Mouse (Mus musculus) mouse embryonic stem cell (cell line): ENCODE measurements at regions not wholly inside any gene's neighbourhood (a gene's known extent, or its start where the extent isn't known, plus 50 kb on each side); places are given as distances from the start of the nearest gene placed in this dataset.

Source experiments
- in situ Hi-C, 2 experiments: fragments of 300-500 bp; cut with MboI; formaldehyde crosslinking; loops; 1 replicate in 1 of 2; 3 replicates in 1 of 2; pipeline ENCODE4 v1.14.3; 2019 to 2020; ENCODE audit warnings: low sequenced_read_pairs in 2 of 2, low pct_unique_long_range_greater_than_20kb in 1 of 2, mixed read lengths in 1 of 2; ENCODE audit not compliant: unreplicated experiment in 1 of 2

DNA sequence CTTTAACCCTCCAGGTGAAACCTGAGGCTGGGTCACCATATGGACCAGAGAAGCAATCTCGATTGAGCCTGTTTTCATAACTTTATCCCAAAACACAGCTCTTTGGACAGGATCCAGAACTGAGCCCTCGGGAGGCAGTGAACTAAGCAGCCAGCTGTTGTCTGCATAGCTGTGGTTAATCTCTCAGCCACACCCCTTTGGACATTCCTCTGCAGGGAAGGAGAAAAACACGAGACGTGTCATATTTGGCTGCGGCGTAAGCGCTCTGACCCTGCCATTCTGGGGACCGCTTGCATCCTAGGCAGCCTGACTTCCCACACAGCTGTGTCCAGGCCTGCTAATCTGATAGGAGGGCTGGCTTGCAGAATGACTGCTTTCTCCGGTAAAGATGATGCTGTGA, 55.6 kb upstream of the Ubl3 start:
- in situ Hi-C loops: no loop called here

DNA sequence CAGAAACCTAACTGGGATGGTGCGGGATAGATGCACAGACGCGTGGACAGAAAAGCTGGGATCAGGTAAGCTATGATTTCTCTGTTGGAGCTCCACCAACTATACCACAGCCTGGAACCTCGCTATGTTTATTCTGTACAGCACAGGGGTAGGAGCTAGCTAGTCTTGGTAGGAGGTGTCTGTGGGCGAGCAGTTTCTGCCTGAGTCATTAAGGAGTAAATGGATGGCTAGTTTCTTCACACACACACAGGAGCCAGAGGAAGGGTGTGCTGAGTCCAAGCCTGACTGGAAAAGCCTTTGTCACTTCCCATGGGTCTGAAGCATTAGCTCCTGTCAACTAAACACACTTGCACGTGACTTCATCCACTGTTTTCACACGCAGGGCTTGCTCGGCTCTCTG, 53.1 kb upstream of the Ubl3 start:
- in situ Hi-C loops: no loop called here
